Mouse (Mus musculus): Measurements from ENCODE around the gene Amz1.

Amz1 gene

DNA sequence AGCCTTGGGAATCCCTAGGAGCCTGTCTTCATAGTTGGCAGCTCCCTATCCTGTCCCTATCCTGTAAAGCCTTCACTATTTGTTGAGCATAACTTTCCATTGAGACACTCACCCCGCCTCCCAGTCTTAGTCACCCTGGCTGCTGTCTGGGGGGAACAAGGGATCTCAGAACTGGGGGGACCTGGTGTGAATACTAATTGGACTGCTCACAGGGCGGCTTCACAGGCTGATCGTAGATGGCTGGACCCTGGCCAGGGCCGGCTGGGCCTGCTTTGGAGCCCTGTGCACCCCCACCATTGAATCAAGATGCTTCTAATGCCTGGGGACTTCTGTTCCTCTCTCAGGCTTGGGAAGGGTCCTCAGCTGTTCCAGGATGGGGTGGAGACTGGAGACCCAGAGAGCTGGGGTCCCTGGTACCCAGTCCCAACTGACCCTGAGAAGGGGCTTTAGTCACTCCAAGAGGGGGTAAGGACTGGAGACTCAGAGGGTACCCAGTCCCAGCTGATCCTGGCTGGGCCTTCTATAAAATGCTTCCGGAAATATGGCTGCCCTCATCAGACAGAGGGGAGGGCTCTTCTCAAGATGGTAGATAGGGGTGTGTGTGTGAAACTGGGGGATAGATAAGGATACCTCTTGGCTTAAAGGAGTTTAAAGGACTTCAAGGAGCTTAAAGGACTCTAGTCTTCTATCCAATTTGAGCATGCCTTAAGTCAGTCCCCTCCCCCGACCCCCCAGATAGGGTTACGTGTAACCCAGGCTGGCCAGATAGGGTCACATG, 2.3 kb downstream of the Amz1 start:
- no peak for DNase-seq

- DNase-seq: no peak
Measured at GRCm38 (mm10) chr5:140726946-140727740, 3.2 kb downstream of the Amz1 start.

DNA sequence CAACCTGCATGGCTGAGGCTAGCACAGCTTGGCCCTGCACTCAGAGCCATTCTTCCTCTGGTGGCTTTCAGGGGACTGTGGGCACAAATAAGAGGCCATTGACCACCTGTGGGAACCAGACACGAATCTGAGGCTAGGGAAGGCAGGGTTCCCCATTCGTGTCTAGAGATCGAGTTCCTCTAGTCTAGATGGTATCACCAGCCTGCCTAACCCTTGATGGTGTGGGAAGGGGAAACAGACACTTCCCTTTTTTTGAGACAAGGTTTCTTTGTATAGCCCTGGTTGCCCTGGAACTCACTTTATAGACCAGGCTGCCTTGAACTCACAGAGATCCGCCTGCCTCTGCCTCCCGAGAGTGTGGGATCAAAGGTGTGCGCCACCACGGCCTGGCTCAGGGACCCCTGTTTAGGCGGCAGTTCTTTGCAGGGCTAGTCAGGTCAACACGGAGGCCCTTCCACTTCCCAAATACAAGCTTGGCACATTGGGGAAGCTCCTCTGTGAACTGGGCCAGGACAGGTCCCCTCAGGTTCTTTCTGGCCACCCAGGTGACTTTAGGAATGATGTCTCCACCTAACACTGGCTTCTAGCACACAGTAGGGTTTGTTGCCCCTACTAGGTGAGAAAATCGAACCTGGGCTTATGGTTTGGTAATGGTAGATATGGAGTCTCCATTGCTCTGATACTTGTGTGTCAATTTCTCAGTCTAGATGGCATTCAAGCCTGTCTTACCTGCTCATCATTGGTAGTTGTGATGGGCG, 7.3 kb downstream of the Amz1 start:
- DNase-seq: peak in 1 of 2 experiments; percentile 23

- peak in 1 of 2 experiments; percentile 32 for DNase-seq
Measured at GRCm38 (mm10) chr5:140732195-140732594, 8.3 kb downstream of the Amz1 start.

GRCm38 (mm10) chr5:140733336-140733735, 9.4 kb downstream of the Amz1 start:
- DNase-seq: peak; percentile 40 to 51

- DNase-seq: peak; percentile 70 to 77
Measured at GRCm38 (mm10) chr5:140735297-140735696, 11.4 kb downstream of the Amz1 start.

- no peak for DNase-seq
Measured at GRCm38 (mm10) chr5:140736166-140736565, 12.2 kb downstream of the Amz1 start.

GRCm38 (mm10) chr5:140739813-140740212, 15.9 kb downstream of the Amz1 start:
- peak in 1 of 2 experiments; percentile 59 for DNase-seq

DNA sequence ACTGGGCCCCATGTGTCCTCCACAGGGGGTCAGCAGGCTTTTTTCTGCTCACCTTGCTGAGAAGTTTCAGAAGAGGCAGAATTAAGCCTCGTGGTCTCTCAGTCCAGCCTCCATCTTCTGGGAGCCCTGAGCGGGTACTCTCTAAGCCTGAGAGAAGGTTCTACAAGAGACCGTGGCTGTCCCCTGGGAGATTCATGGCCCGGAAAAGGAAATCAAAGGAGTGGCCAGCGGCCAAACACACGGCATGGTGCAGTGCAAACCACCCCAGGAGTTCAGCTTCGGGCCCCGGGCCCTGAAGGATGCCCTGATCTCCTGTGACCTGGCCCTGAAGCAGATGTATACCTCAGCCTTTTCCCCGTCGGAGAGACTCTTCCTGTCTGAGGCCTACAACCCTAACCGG, 17.1 kb downstream of the Amz1 start:
- no peak for DNase-seq

DNA sequence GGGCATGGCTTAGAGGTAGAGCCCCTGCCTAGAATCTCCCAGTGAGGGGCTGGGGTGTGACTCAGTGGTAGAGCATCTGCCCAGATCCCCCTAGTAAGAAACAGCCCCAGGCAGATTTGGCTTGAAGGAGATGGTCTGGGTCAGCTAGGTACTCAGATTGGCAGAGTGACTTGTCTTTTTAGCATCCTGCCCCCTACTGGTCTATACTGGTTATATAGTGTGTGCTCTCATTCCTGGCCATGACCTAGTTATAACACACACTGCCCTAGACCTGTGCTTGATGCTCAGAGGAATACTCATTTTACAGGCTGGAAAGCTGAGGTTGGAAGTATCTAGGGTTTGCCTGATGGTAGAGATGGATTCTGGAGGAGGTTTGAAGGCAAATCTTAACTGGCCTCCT, 17.9 kb downstream of the Amz1 start:
- no peak for DNase-seq

DNA sequence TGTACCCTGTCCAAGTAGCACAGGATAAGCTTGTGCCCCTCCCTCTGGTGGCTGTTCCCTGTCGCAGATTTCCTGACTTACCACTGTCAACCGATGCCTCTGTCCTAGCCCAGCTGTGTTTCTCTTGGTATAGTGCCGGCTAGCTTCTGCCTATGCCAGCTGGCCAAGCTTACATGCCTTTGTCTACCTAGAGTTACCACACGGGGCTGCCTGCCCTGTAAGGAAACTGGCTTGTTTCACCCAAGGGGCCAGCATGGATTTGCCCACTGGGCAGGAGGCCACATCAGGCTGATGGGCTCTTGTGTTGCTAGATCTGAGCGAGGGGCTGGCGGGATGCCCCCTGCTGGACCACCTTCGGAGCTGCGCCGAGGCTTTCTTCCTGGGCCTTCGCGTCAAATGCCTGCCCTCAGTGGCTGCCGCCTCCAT, 19.8 kb downstream of the Amz1 start:
- peak in 1 of 2 experiments; percentile 44 for DNase-seq

- DNase-seq: peak; percentile 31 to 46
Measured at GRCm38 (mm10) chr5:140748425-140748824, 24.5 kb downstream of the Amz1 start.

DNA sequence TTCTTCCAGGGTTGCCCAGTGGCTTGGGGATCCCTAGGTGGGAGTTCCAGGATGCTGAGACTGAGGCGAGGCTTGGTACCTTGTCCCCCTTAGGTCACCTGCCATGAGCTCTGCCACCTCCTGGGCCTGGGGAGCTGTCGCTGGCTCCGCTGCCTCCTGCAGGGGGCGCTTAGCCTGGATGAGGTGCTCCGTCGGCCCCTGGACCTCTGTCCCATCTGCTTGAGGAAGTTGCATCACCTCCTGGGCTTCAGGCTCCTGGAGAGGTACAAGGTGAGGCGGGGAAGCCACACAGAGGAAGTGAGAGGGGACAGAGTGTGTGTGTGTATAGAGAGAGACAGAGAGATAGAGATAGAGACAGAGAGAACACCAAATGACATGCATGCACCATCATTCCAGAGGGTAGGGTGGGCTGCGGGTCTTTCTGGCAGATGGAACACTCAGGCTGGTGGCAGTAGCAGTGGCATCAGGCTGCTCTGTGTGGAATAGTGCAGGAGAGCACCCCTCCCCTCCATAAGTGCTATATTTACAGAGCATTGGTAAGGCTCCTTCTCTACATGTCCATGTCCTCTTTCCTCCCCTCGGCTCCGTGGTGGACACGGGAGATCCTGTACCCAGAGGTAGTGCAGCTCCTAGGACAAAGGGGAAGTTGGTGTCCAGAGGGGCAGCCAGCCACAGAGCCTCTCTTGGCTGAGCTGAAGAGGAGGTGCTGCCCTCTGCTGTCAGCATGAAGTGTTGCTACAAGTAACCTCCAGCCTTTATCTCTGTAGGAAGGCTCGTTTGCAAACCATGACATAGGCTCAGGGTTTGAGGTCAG, 25.3 kb downstream of the Amz1 start:
- DNase-seq: peak; percentile 83 to 86

DNA sequence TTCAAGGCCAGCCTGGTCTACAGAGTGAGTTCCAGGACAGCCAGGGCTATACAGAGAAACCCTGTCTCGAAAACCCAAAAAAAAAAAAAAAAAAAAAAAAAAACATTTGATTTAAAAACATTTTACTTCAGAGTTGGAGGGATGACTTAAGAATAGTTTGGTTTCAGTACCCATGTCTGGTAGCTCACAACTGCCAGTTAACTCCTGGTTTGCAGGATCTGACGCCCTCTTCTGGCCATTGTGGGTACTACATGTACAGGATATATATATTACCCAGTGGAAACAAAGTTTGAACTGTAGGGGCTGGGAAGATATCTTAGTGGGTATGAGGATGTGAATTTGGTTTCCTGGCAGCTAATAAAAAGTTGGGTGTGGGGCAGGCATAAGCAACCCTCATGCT, 27.0 kb downstream of the Amz1 start:
- peak in 1 of 2 experiments; percentile 53 for DNase-seq

GRCm38 (mm10) chr5:140752041-140752440, 28.1 kb downstream of the Amz1 start:
- DNase-seq: no peak

DNA sequence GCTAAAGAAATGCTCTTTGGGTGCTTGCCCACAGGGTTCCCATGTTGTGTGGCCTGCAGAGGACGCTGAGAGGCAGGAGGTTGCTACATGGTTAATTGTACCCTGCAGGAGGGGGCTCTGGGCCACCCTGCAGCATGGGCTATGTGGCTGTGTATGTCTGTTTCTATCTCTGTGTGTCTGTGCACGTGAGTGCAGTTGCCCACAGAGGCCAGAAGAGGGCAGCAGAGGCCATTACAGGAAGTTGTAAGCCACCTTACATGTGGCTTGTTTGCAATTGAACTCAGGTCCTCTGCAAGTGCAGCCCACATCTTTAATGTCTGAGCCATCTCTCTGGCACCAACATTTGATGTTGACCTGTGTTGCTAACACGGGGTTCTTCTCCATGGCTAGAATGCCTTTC, 28.7 kb downstream of the Amz1 start:
- no peak for DNase-seq

DNA sequence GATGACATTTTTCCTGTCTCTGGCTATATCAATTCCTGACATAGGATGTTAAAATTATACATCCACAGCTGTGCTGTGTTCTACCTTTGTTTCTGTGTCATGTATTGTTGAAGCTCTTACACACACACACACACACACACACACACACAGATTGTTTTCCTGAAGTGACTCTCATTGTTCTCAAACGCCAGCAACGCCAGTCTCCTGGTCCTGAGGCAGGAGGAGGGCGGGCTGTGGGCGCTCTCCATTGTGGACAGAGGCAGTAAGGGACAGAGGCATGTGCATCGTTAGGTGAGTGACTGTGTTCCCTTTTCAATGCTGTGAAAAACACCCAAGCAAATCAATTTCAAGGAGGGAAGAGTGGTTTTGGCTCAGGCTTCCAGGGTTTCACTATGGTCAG, 29.3 kb downstream of the Amz1 start:
- peak in 1 of 2 experiments; percentile 34 for DNase-seq

GRCm38 (mm10) chr5:140758864-140759263, 34.9 kb downstream of the Amz1 start:
- DNase-seq: no peak

- no peak for DNase-seq
Measured at GRCm38 (mm10) chr5:140762540-140762939, 38.6 kb downstream of the Amz1 start.

- DNase-seq: peak; percentile 59 to 70
Measured at GRCm38 (mm10) chr5:140764921-140765613, 41.1 kb downstream of the Amz1 start.

GRCm38 (mm10) chr5:140766566-140766965, 42.6 kb downstream of the Amz1 start:
- DNase-seq: no peak

DNA sequence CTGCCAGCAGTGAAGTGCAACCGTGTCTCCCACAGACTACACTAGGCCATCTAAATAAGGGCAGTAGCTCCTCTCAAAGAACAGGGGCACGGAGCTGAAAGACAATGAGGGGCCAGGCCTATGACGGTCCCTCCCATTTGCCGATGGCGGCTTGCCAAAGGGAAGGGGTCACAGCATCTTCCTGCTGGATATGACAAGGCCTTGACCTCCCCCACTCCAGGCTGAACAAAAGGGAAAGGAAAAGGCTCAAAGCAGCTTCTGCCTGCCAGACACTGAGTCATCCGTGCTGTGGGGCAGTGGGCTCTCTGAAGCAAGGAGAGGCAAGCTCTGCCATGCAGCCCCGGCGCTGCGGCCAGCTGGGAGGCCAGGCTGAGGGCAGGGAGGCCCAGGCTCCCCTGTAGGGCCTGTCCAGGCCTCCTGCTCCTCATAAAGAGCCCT, 43.8 kb downstream of the Amz1 start:
- DNase-seq: peak; percentile 91 to 95

Measured in lung, postnatal 4 days (tissue).